Mouse (Mus musculus) midbrain, embryonic 13.5 days (tissue): ENCODE data around the gene Dock2. TPM values are rescaled to one million over a fixed set of nuclear protein-coding genes. Genes with fewer than 3 reads are reported as not detected.

ENCODE experiments used
- ATAC-seq: fragments of 200-750 bp; cut with Nextera tagmentation; 2 replicates; pipeline ENCODE4 v1.8.0; 2017; ENCODE audit warnings: mild to moderate bottlenecking, moderate TSS enrichment, moderate library complexity
- H3K27ac ChIP-seq: fragments of 300-500 bp; sonication (generic); 2 replicates; pipeline ENCODE4 v1.5.1; 2015; ENCODE audit warnings: inconsistent platforms, mild to moderate bottlenecking, moderate library complexity
- H3K27me3 ChIP-seq: fragments of 300-500 bp; sonication (generic); 2 replicates; pipeline ENCODE4 v1.6.1; 2015; ENCODE audit warnings: mild to moderate bottlenecking, inconsistent platforms
- H3K36me3 ChIP-seq: fragments of 300-500 bp; sonication (generic); 2 replicates; pipeline ENCODE4 v1.6.1; 2015; ENCODE audit warnings: mild to moderate bottlenecking, inconsistent platforms
- H3K4me1 ChIP-seq: fragments of 300-500 bp; sonication (generic); replicated peaks from 2 replicates; pipeline ENCODE4 v1.6.1; 2015; ENCODE audit warnings: inconsistent platforms
- H3K4me2 ChIP-seq: fragments of 300-500 bp; sonication (generic); replicated peaks from 2 replicates; pipeline ENCODE4 v1.6.1; 2015; ENCODE audit warnings: moderate library complexity, mild to moderate bottlenecking, inconsistent platforms
- H3K4me3 ChIP-seq: fragments of 300-500 bp; sonication (generic); replicated peaks from 2 replicates; pipeline ENCODE4 v1.5.1; 2015; ENCODE audit warnings: mild to moderate bottlenecking, inconsistent platforms
- H3K9ac ChIP-seq: fragments of 300-500 bp; sonication (generic); replicated peaks from 2 replicates; pipeline ENCODE4 v1.6.1; 2015; ENCODE audit warnings: mild to moderate bottlenecking, inconsistent platforms
- H3K9me3 ChIP-seq: fragments of 300-500 bp; sonication (generic); 2 replicates; pipeline ENCODE4 v1.6.1; 2016; ENCODE audit warnings: mild to moderate bottlenecking, inconsistent platforms
- WGBS: fragments of 180-500 bp; shearing (Covaris S2); methylation state at CpG from one replicate; pipeline ENCODE4 v1.1.7; 2015; 5-methylcytosine and 5-hydroxymethylcytosine counted together
- polyA plus RNA-seq: library from polyadenylated mRNA; unstranded; fragments of >200 nt; fragmentation: Nextera tagmentation; extraction: Ambion mirVana; gene quantifications from 2 replicates; pipeline ENCODE4 v1.2.1, GENCODE M21; 2015

Gene Dock2
- polyA plus RNA-seq, 1 experiment from 2014 or later: 0.63 TPM

DNA sequence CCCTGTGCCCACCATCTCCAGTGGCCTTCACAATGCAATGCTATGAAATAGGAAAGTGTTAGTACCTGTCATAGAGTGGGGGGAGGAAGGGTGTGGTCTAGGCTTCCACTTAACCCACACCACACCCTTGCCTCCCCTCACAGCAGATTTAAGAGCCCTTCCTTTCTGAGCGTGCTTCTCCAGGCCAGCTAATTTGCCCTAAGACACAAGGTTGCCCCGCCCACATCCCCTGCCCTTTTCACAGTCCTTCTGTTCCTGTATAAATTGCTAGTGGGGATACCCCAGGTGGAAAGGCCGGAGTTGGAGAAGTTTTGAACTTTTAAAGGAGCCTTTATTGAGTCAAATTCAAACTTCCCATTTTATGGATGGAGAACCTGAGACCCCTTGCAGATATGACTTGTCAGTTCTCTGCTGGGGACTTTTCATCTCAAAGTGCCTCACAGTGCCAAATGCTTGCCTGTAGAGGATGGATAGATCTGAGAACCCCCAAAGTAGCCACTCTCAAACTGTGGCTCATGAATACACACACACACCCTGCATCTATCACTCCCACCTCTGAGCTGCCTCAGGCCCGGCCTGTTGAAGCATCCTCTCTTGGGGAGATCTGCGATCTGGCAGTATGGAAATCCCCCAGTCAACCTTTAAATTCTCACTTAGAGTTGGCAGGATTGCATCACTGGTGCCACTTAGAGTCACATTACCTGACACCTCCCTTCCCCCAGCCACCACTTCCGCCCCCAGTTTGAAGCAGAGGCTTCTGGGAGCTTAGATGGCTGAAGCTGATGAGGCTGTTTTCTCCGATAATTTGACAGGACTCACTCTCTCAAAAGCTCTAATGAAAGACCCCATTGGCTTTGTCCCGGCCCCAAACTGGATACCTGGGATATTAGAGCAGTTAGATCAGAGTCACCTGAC lies 919 bp downstream of the Dock2 start:
- no peak overlapping the region for H3K4me3 ChIP-seq
- no peaks in the 10 kb centered on the region for H3K36me3 ChIP-seq
- H3K9me3 ChIP-seq: no peaks in the 10 kb centered on the region
- 85% methylated on average over 8 of the region's 8 CpGs for WGBS
- no peaks in the 10 kb centered on the region for H3K4me1 ChIP-seq
- ATAC-seq: no peak
- H3K9ac ChIP-seq: no peak overlapping the region
- no peak overlapping the region for H3K4me2 ChIP-seq
- no peaks in the 10 kb centered on the region for H3K27me3 ChIP-seq
- no peak overlapping the region for H3K27ac ChIP-seq

DNA sequence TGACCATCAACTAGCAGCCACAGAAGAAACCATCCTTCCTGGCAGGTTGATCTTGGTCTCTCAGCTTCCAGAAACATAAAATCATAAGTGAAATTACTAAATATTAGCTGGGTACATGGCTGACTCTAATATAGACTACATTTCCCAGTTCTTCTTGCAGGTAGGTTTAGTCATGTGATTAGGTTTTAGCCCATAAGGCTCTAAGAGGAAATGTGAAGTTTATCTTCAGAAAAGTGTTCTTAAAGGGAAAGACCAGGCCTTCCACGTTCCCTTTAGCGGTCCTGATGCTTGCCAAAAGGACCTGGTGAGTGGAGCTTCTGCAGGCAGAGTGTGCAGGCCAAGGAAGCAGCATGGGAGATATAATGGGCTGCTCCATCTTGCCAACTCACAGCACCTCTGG lies 2.9 kb downstream of the Dock2 start:
- no peak for ATAC-seq

GRCm38 (mm10) chr11:34779966-34780365 lies 3.7 kb downstream of the Dock2 start:
- Histone ChIP-seq H3K27ac (no peak overlapping the region), H3K9ac (no peak overlapping the region), H3K4me3 (no peak overlapping the region), H3K27me3 (no peaks in the 10 kb centered on the region), H3K9me3 (no peaks in the 10 kb centered on the region), H3K4me1 (no peaks in the 10 kb centered on the region), H3K4me2 (no peak overlapping the region), H3K36me3 (no peaks in the 10 kb centered on the region)
- WGBS: 88% methylated on average over 4 of the region's 4 CpGs
- no peak for ATAC-seq

More for the DNA sequence above, 2.9 kb downstream of the Dock2 start:
- 85% methylated on average over 2 of the region's 2 CpGs for WGBS
- no peak overlapping the region for H3K4me3 ChIP-seq
- no peaks in the 10 kb centered on the region for H3K27me3 ChIP-seq
- H3K9ac ChIP-seq: no peak overlapping the region
- H3K27ac ChIP-seq: no peak overlapping the region
- no peaks in the 10 kb centered on the region for H3K4me1 ChIP-seq
- no peaks in the 10 kb centered on the region for H3K9me3 ChIP-seq
- H3K4me2 ChIP-seq: no peak overlapping the region
- no peaks in the 10 kb centered on the region for H3K36me3 ChIP-seq

DNA sequence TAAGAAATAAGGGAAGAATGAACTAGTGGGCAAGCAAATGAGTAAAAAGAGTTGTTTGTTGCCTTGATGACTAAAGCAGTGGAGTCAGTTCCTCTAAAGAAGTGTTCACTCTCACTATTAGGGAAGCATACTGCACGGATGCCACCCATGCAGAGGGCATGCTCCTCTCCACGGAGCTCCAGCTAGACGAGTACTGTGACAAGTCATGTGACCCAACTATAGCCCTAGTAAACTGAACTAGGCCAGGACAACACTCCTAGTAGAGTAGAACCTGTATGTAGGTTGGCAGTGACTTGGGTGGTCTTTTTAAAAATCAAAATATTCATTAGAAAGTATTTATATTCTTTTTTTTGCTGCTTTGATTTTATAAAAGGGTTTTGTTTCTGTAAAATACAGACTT lies 5.3 kb downstream of the Dock2 start:
- no peak overlapping the region for H3K4me2 ChIP-seq
- no peaks in the 10 kb centered on the region for H3K4me1 ChIP-seq
- no peak for ATAC-seq
- no peak overlapping the region for H3K9ac ChIP-seq
- H3K27ac ChIP-seq: no peak overlapping the region
- no peaks in the 10 kb centered on the region for H3K27me3 ChIP-seq
- no peaks in the 10 kb centered on the region for H3K36me3 ChIP-seq
- H3K4me3 ChIP-seq: no peak overlapping the region
- WGBS: 80% methylated on average over 3 of the region's 3 CpGs
- no peaks in the 10 kb centered on the region for H3K9me3 ChIP-seq

GRCm38 (mm10) chr11:34777529-34777928 lies 6.2 kb downstream of the Dock2 start:
- Histone ChIP-seq H3K27me3 (no peaks in the 10 kb centered on the region), H3K4me3 (no peak overlapping the region), H3K4me2 (no peak overlapping the region), H3K4me1 (no peaks in the 10 kb centered on the region), H3K9ac (no peak overlapping the region), H3K36me3 (no peaks in the 10 kb centered on the region), H3K27ac (no peak overlapping the region), H3K9me3 (no peaks in the 10 kb centered on the region)
- WGBS: 91% methylated on average over 4 of the region's 4 CpGs
- ATAC-seq: no peak

- Histone ChIP-seq H3K27me3 (no peaks in the 10 kb centered on the region; the same call in 1 of the 2 replicates), H3K36me3 (no peaks in the 10 kb centered on the region), H3K4me2 (no peak overlapping the region), H3K4me3 (no peak overlapping the region), H3K4me1 (no peaks in the 10 kb centered on the region), H3K9ac (no peak overlapping the region), H3K9me3 (no peaks in the 10 kb centered on the region), H3K27ac (no peak overlapping the region)
- no peak for ATAC-seq
- WGBS: 85% methylated on average over 2 of the region's 2 CpGs
These were observed 7.6 kb downstream of the Dock2 start for GRCm38 (mm10) chr11:34776054-34776453.

DNA sequence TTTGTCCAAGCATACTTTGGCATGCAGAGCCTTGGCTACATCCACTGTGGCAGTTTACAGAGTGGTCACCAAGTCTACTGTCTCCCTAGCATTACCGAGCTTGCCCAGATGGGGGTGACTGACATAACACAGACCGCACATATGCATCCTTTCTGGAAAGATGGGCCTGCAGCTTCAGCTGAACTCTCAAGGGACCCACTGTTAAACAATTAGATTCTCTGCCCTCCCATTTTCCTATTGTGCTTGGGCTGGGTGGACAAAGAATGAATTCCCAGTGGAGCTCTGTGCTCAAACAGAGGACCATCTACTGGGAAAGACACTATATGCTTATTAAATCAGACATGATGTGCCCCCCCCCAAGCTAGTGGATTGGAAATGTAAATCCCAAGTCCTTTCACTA lies 9.1 kb downstream of the Dock2 start:
- Histone ChIP-seq H3K4me3 (no peak overlapping the region), H3K27me3 (no peaks in the 10 kb centered on the region; the same call in 1 of the 2 replicates), H3K9me3 (no peaks in the 10 kb centered on the region), H3K36me3 (no peaks in the 10 kb centered on the region), H3K4me2 (no peak overlapping the region), H3K4me1 (no peaks in the 10 kb centered on the region), H3K27ac (no peak overlapping the region), H3K9ac (no peak overlapping the region)
- ATAC-seq: no peak
- WGBS: 80% methylated on average over 2 of the region's 2 CpGs

DNA sequence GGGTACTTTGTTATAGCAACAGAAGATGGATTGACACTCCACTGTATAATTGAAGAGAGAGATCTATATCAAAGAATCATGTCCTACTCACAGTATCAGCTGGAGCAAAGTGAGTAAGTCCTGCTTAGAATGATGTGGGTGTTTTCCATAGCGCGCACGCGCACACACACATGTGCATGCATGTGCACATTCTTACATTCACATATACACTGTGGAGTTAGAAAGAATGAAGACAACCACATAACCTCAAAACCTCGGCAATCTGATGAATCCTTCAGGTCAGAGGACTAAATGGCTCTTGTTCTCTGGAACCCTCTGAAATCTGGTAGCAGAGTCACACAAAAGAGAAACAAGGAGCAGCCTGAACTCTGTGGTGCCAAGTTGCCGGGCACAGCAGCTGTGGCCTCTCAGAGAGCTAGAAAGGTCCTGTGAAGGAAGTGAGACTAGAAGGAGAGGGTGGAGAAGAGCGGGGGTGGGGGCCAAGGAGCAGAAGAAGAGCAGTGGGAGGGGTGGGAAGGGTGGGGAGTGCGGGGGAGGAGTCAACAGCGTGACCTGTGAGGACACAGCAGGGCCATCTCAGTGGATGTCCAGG lies 10.3 kb downstream of the Dock2 start:
- Histone ChIP-seq H3K4me2 (no peak overlapping the region), H3K4me1 (no peaks in the 10 kb centered on the region), H3K27ac (no peak overlapping the region), H3K27me3 (no peaks in the 10 kb centered on the region; the same call in 1 of the 2 replicates), H3K9me3 (no peaks in the 10 kb centered on the region), H3K36me3 (no peaks in the 10 kb centered on the region), H3K4me3 (no peak overlapping the region), H3K9ac (no peak overlapping the region)
- WGBS: 90% methylated on average over 9 of the region's 9 CpGs
- no peak for ATAC-seq

DNA sequence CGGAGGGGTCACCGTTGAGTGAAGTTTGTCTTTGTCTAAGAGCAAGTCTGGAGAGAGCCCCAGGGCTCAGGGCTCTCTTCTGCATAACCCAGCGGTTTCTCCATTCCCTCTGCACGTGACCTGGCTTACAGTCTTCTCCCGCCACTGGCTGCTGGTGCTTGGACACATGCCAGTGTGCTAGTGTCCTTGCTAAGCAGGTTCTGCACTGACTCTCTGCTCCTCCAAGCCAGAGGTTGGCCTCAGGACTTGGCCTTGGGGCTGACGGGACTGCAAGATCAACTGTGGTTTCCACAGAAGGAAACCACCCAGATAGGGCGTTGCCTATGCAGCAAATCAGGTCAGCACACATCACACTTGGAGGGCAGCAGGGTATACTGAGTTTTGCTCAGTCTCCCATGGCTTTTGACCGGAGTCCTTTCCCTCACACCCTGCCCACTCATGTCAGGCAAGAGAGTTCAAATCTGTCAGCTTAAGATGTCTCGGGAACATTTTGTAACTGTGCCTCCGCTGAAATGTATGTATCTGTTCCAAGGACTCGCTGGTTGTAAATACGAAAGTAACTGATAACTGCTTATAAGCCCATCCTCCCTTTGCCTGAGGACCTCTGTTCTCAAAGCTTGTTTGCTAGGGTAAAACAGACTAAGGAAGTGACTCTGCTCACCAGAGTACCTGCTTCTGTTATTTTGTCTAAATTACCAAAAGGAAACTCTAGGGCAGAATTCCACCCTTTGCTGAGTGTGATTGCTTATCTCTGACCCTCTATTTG lies 12.3 kb downstream of the Dock2 start:
- Histone ChIP-seq H3K4me2 (no peak overlapping the region), H3K36me3 (no peaks in the 10 kb centered on the region), H3K27ac (no peak overlapping the region), H3K4me1 (no peaks in the 10 kb centered on the region), H3K4me3 (no peak overlapping the region), H3K27me3 (no peaks in the 10 kb centered on the region; the same call in 1 of the 2 replicates), H3K9ac (no peak overlapping the region), H3K9me3 (no peaks in the 10 kb centered on the region)
- no peak for ATAC-seq
- WGBS: 67% methylated on average over 12 of the region's 12 CpGs

GRCm38 (mm10) chr11:34770666-34771065 lies 13.0 kb downstream of the Dock2 start:
- Histone ChIP-seq H3K4me3 (no peak overlapping the region), H3K36me3 (no peaks in the 10 kb centered on the region), H3K27ac (no peak overlapping the region), H3K4me1 (no peaks in the 10 kb centered on the region), H3K9ac (no peak overlapping the region), H3K4me2 (no peak overlapping the region), H3K9me3 (peaks cover 5% of the 10 kb centered on the region; the same call in 1 of the 2 replicates), H3K27me3 (no peaks in the 10 kb centered on the region; the same call in 1 of the 2 replicates)
- 75% methylated on average over 4 of the region's 4 CpGs for WGBS
- no peak for ATAC-seq

DNA sequence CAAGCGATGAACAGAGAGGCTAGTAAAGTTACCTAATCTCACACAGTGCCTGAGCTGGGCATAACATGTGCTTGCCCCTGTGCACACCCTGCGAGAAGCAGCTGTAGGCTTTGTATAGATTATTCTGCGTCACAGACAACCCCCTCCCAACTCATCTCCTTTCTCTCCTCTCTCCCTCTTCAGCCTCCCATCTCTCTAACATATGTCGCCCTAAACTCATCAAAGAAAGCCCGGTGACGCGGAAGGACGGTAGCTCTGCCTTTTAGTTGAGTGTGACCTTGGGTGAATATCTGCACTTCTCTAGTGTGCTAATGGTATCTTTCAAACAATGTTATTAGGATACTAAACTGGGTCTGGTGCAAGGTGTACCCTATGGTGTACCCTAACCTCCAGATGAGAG lies 13.7 kb downstream of the Dock2 start:
- Histone ChIP-seq H3K9me3 (peaks cover 5% of the 10 kb centered on the region; the same call in 1 of the 2 replicates), H3K4me3 (no peak overlapping the region), H3K27me3 (no peaks in the 10 kb centered on the region; the same call in 1 of the 2 replicates), H3K4me2 (no peak overlapping the region), H3K9ac (no peak overlapping the region), H3K36me3 (no peaks in the 10 kb centered on the region), H3K4me1 (no peaks in the 10 kb centered on the region), H3K27ac (no peak overlapping the region)
- no peak for ATAC-seq
- 81% methylated on average over 8 of the region's 8 CpGs for WGBS

- Histone ChIP-seq H3K36me3 (no peaks in the 10 kb centered on the region), H3K4me1 (no peaks in the 10 kb centered on the region), H3K4me2 (no peak overlapping the region), H3K27ac (no peak overlapping the region), H3K4me3 (no peak overlapping the region), H3K9ac (no peak overlapping the region), H3K27me3 (no peaks in the 10 kb centered on the region; the same call in 1 of the 2 replicates), H3K9me3 (peaks cover 5% of the 10 kb centered on the region; the same call in 1 of the 2 replicates)
- 93% methylated on average over 2 of the region's 2 CpGs for WGBS
- no peak for ATAC-seq
These were observed 14.3 kb downstream of the Dock2 start for GRCm38 (mm10) chr11:34769396-34769795.
